Mouse (Mus musculus) G1E (cell line): ENCODE measurements at regions not wholly inside any gene's neighbourhood (a gene's known extent, or its start where the extent isn't known, plus 50 kb on each side); places are given as distances from the start of the nearest gene placed in this dataset.

Experiments used
- ATAC-seq: 2 replicates; pipeline ENCODE4 v1.8.0; 2016; ENCODE audit warnings: mild to moderate bottlenecking; ENCODE audit not compliant: insufficient number of reproducible peaks, poor library complexity, low FRiP score, severe bottlenecking; ENCODE audit errors: extremely low read depth
- DNase-seq: peaks from one replicate; pipeline ENCODE4 v3.0.0; 2012; ENCODE audit warnings: low spot score
- H3K27me3 ChIP-seq: 2 replicates; pipeline ENCODE4 v1.6.1; 2012; ENCODE audit warnings: mild to moderate bottlenecking, low read length, inconsistent platforms; ENCODE audit not compliant: insufficient read depth
- H3K36me3 ChIP-seq: replicated peaks from 2 replicates; pipeline ENCODE3; 2012; ENCODE audit warnings: mild to moderate bottlenecking, inconsistent platforms
- H3K4me1 ChIP-seq: 2 replicates; pipeline ENCODE4 v1.6.1; 2012; ENCODE audit warnings: low read depth, low read length, inconsistent platforms, mixed read lengths; ENCODE audit not compliant: insufficient read depth
- H3K4me3 ChIP-seq: 2 replicates; pipeline ENCODE4 v1.5.1; 2012; ENCODE audit warnings: low read depth, mild to moderate bottlenecking, inconsistent platforms, low read length, moderate library complexity, mixed read lengths
- H3K9me3 ChIP-seq: replicated peaks from 2 replicates; pipeline ENCODE4 v1.6.1; 2012; ENCODE audit warnings: inconsistent platforms
- CTCF ChIP-seq: IDR thresholded peaks from 2 replicates; pipeline ENCODE4 v1.5.1; 2012; ENCODE audit warnings: low read depth, low read length, inconsistent platforms, mixed read lengths
- GATA1 ChIP-seq: IDR thresholded peaks from 2 replicates; pipeline ENCODE4 v1.6.1; 2012; ENCODE audit warnings: borderline replicate concordance, low read length, inconsistent platforms, mixed read lengths
- GATA2 ChIP-seq: IDR thresholded peaks from 2 replicates; pipeline ENCODE4 v1.6.1; 2012; ENCODE audit warnings: low read depth, low read length, inconsistent platforms, borderline replicate concordance
- POLR2AphosphoS5 ChIP-seq: IDR thresholded peaks from 2 replicates; pipeline ENCODE4 v1.6.1; 2012; ENCODE audit warnings: low read depth, low read length, inconsistent platforms; ENCODE audit not compliant: insufficient replicate concordance
- TAL1 ChIP-seq: conservative IDR thresholded peaks from 2 replicates; pipeline ENCODE4 v1.6.1; 2012; ENCODE audit warnings: low read depth, low read length, inconsistent platforms, mixed read lengths

DNA sequence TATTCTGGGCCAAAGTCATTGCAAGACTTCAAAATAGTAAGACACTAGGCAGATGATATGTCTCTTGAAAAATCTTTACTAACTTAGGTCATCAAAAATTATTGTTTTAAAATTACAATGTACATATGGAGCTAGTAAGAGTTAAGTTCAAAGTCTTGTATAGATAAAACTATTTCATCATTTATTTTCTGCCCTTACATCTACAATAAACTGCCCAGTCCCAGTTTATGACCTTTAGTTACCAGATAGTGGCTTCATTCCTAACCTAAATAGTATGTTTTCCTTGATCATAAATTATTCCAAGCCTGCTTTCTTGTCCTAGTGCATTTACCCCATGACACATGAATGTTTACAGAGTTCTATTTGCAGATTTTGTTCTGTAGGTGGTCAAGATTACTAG lies 72.9 kb downstream of the Manea start:
- H3K27me3 ChIP-seq: no peaks in the 10 kb centered on the region
- TF ChIP-seq TAL1 (no peak), POLR2AphosphoS5 (no peak), GATA1 (no peak), CTCF (no peak), GATA2 (no peak)
- H3K4me1 ChIP-seq: no peaks in the 10 kb centered on the region
- ATAC-seq (no peak), DNase-seq (no peak)
- no peaks in the 10 kb centered on the region for H3K36me3 ChIP-seq
- H3K9me3 ChIP-seq: no peaks in the 10 kb centered on the region
- no peak overlapping the region for H3K4me3 ChIP-seq

DNA sequence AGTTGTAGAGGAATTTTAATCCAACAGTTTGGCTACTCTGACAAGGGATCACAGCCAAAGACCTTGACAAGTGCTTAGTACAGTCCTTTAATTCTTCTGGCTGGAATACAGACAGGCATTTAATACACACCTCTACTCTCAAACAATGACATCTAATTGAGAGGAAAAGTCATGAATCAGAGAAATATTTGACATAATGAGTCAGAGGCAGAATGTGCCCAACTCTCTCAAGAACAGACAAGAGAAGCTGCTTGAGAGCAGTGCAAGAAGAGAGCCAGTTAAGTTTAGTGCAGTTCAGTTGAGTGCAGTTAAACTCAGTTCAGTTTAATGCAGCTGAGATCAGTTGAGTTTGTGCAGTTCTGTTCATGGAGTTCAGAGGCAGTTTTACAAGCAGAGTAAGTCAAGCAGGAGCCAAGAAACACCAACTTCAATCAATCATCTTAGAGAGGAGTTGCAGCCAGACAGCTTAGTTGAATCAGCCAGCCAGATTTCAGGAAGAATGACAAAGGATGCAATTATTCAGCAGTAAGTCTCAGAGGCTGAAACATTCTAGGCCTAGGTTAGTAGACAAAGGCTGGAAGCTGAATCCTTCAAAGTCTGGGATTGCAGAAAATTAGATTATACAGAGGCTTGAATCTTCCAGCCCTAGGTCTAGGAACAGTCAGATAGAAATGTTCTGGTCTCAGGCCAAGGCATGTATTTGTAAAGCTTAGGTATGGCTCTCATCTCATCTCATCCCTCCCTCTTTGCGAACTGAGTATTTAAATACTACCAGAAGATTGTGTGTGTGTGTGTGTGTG lies 87.3 kb downstream of the Manea start:
- Histone ChIP-seq H3K4me3 (no peak overlapping the region), H3K27me3 (no peaks in the 10 kb centered on the region), H3K9me3 (no peaks in the 10 kb centered on the region), H3K36me3 (no peaks in the 10 kb centered on the region), H3K4me1 (no peaks in the 10 kb centered on the region)
- no peak for DNase-seq
- no peak for TF ChIP-seq TAL1
- TF ChIP-seq GATA2: no peak
- TF ChIP-seq CTCF: no peak
- no peak for TF ChIP-seq POLR2AphosphoS5
- TF ChIP-seq GATA1: no peak
- no peak for ATAC-seq

DNA sequence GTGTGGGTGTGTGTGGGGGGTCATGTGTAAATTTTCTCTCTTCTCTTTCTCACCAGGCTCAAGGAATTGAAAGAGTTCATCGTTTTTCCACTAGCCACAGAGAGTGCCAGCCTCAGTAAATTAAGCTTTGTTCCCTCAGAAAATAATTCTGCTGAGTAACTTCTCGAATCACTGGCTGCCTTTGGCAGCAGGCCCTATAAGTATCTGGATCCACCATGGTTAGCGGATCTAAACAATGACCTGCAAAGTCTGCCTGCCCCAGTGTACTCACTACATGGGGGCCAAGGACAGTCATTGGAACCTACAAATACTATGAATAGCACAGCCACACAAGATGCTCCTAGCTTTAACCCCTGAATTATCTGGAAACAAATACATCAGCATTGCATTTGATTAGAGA lies 90.8 kb downstream of the Manea start:
- no peaks in the 10 kb centered on the region for H3K27me3 ChIP-seq
- TF ChIP-seq GATA2 (no peak), POLR2AphosphoS5 (no peak), GATA1 (no peak), TAL1 (no peak), CTCF (no peak)
- DNase-seq (no peak), ATAC-seq (no peak)
- no peaks in the 10 kb centered on the region for H3K9me3 ChIP-seq
- H3K36me3 ChIP-seq: no peaks in the 10 kb centered on the region
- H3K4me3 ChIP-seq: no peak overlapping the region
- no peaks in the 10 kb centered on the region for H3K4me1 ChIP-seq

DNA sequence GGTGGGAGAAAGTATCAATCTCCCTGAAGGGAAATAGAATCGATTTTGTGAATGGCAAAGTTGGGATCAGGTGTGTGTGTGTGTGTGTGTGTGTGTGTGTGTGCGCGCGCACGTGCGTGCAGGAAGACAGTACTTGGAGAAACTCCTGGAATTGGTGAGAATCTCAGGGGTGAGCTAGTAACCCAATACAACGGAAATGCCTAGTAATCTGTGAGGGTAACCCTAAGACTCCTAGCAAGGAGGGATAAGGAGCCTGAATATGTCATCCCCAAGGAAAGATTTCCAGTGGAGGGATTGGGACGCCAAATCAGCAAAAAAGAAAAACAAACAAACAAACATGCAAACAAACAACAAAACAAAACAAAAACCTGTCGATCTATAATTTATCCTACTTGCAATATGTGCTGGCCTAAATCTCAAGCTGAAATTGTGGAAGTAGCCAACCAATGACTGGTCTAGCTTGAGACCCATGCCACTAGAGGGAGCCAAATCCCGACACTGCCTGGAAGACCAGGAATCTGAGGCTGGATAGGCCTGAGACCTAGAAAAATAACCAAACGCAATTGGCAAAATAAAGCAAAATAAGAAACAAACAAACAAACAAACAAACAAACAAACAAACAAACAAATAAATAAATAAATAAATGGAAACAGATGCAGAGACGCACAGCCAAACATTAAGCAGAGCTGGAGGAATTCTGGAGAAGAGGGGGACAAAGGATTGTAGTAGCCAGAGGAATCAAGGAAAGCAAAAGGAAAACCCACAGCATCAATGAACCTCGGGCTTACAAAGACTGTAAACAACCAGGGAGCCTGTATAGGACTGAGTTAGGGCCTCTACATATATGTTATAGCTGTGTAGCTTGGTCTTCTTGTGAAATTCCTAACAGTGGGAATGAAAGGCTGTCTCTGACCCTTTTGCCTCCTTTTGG lies 98.5 kb downstream of the Manea start:
- no peak for ATAC-seq
- Histone ChIP-seq H3K36me3 (no peaks in the 10 kb centered on the region), H3K27me3 (no peaks in the 10 kb centered on the region), H3K4me3 (no peak overlapping the region), H3K9me3 (no peaks in the 10 kb centered on the region), H3K4me1 (no peaks in the 10 kb centered on the region)
- no peak for TF ChIP-seq GATA2
- no peak for TF ChIP-seq GATA1
- TF ChIP-seq TAL1: no peak
- TF ChIP-seq CTCF: peak; percentile 30; the same call in 1 of the 2 replicates
- DNase-seq: peak; percentile 7

DNA sequence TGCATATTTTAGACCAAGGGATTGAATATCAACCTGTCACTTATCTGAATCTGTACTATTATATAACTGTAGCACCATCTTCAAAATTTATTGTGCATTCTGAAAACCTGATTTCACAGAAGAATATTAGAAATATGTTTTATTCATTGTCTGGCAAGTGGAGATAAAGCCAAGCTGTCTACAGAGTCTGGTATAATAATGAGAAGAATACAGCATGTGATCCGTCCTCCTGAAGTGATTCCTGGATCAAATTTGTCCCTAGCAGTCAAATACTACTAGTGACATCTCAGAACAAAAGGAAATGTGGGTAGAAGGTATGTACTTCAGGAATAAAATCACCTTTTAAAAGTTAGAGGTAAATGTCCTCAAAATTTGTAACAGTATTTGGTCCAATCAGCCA lies 123.4 kb downstream of the Manea start:
- ATAC-seq (no peak), DNase-seq (no peak)
- Histone ChIP-seq H3K36me3 (no peaks in the 10 kb centered on the region), H3K4me1 (no peaks in the 10 kb centered on the region), H3K27me3 (no peaks in the 10 kb centered on the region), H3K4me3 (no peak overlapping the region), H3K9me3 (no peaks in the 10 kb centered on the region)
- TF ChIP-seq GATA1 (no peak), GATA2 (no peak), TAL1 (no peak), POLR2AphosphoS5 (no peak), CTCF (no peak)
